8 mouse cellular contexts compared by ENCODE assay signal in the genomic region with DNA sequence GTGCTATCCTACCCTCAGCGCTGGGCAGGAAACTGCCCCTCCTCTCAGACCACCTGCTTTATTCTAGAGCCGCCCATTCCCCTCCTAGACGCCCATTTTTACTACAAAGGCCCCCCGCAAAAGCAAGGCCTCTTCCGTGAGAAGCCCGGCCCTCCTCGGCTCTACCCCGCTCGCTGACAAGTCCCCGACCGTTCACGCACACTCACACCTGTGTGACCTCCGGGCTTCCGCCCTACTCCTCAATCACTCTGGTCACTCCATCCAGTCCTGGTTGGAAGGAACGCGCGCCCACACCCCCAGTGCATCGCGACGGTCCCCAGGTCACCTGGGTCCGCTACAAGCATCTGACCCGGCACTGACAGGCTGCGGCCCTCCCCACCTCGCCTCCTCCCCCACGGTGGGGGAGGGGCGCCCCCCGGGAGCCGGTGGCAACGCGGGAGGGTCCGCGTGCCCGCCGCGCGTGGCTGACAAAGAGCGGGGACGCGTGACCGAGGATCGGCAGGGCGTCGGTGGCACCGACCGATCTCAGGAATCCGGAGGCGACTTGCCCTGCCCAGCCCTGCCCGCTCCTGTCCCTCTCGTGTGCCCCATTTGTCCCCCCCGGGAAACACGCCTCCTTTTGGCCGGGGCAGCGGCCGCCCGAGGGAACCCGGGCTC. TPM values are rescaled to one million over a fixed set of nuclear protein-coding genes. Genes with fewer than 3 reads are reported as not detected.
DNase-seq lines count a peak whose midpoint lies in the region; ATAC-seq and TF ChIP-seq lines count a peak whose summit lies in the region.

No protein-coding gene starts in this region.

- H3K4me3 ChIP-seq in left cerebral cortex, adult 2 months, result peak overlapping the region; percentile 77
- H3K4me3 ChIP-seq in hindbrain, embryonic 10.5 days, result peak overlapping the region; percentile 74
- H3K4me3 ChIP-seq in liver, embryonic 16.5 days (ENCODE audit: low read depth, low read length), result peak overlapping the region; percentile 61

- DNase-seq in left cerebral cortex, adult 2 months (ENCODE audit: extremely low spot score in 1 of 2, low spot score in 2 of 2), result no peak
- DNase-seq in left cerebral cortex, adult 8-10 months (ENCODE audit: low spot score in 2 of 2), result no peak
- peak; percentile 53 for DNase-seq in adrenal gland, postnatal 10 days
- DNase-seq in embryo, embryonic 11 days, result peak; percentile 46
- DNase-seq in hindbrain, embryonic 10.5 days (ENCODE audit: low spot score), result peak; percentile 38
- peak; percentile 57 for DNase-seq in testis, postnatal 10 days (ENCODE audit: low spot score)
- no peak for DNase-seq in layer of hippocampus, adult 9-11 months

- TF ChIP-seq CTCF in left cerebral cortex, adult 2 months (IDR thresholded peaks at IDR 0.05), result no peak

- H3K36me3 ChIP-seq in hindbrain, embryonic 10.5 days, result peaks cover 13% of the 10 kb centered on the region
- H3K36me3 ChIP-seq in liver, embryonic 16.5 days (ENCODE audit: control insufficient read depth, insufficient read depth), result no peaks in the 10 kb centered on the region

- peak overlapping the region; percentile 73 for H3K4me2 ChIP-seq in liver, embryonic 16.5 days (ENCODE audit: low read depth, low read length)

- H3K9me3 ChIP-seq in hindbrain, embryonic 10.5 days, result no peaks in the 10 kb centered on the region
- no peaks in the 10 kb centered on the region for H3K9me3 ChIP-seq in liver, embryonic 16.5 days (replicated peaks; ENCODE audit: control insufficient read depth, low read length)

- under 1% methylated on average over 55 of the region's 56 CpGs for WGBS in hindbrain, embryonic 10.5 days
- WGBS in liver, embryonic 16.5 days (ENCODE audit: insufficient replicate concordance), result 3% methylated on average over 39 of the region's 56 CpGs

- ATAC-seq in liver, embryonic 16.5 days (ENCODE audit: low read depth), result no peak

- H3K4me1 ChIP-seq in hindbrain, embryonic 10.5 days (replicated peaks), result peaks cover 26% of the 10 kb centered on the region
- H3K4me1 ChIP-seq in liver, embryonic 16.5 days (ENCODE audit: control insufficient read depth, low read depth, low read length), result no peaks in the 10 kb centered on the region

- H3K9ac ChIP-seq in liver, embryonic 16.5 days (ENCODE audit: low read depth, low read length), result peak overlapping the region; percentile 37; the same call in 1 of the 2 replicates

- peaks cover 27% of the 10 kb centered on the region for H3K27me3 ChIP-seq in hindbrain, embryonic 10.5 days (ENCODE audit: insufficient read depth, poor library complexity, severe bottlenecking)
- peaks cover 42% of the 10 kb centered on the region for H3K27me3 ChIP-seq in liver, embryonic 16.5 days (ENCODE audit: control insufficient read depth, insufficient read depth, low read depth, low read length)

- peak overlapping the region; percentile 96 for H3K27ac ChIP-seq in left cerebral cortex, adult 2 months
- H3K27ac ChIP-seq in hindbrain, embryonic 10.5 days, result peak overlapping the region; percentile 88
- no peak overlapping the region; the same call in 1 of the 2 replicates for H3K27ac ChIP-seq in liver, embryonic 16.5 days (ENCODE audit: low read length)

- intact Hi-C loops in left cerebral cortex, adult 2 months (cut with DNase I), result loop anchor here (2.0 to 5.0 kb wide), 2 partner anchors 32 to 216 kb away; a partner anchor contains a TSS

RNA-seq across cellular contexts. Expression of a gene that starts 2.3 kb away (rescaled TPM):
- 100 to 1,000 TPM; 242 to 255 TPM for total RNA-seq in left cerebral cortex, adult 2 months (2021)
- 100 to 1,000 TPM; 214 to 262 (median 235) TPM for total RNA-seq in left cerebral cortex, adult 8-10 months (2022)
- 100 to 1,000 TPM; 170 to 248 TPM for total RNA-seq in adrenal gland, postnatal 10 days (2021)
- 36.5 and 42.3 TPM in 2 replicates for polyA plus RNA-seq in hindbrain, embryonic 10.5 days (2016; fragmentation: Nextera tagmentation; extraction: Ambion mirVana)
- polyA plus RNA-seq in liver, embryonic 16.5 days (2015; fragmentation: Nextera tagmentation; extraction: Ambion mirVana), result 8.1 and 8.3 TPM in 2 replicates

RNA-seq across cellular contexts. Expression of a gene that starts 31.5 kb away (rescaled TPM):
- 100 to 1,000 TPM; 184 to 196 TPM for total RNA-seq in left cerebral cortex, adult 2 months (2021)
- 100 to 1,000 TPM; 156 to 202 (median 174) TPM for total RNA-seq in left cerebral cortex, adult 8-10 months (2022)
- 100 to 1,000 TPM; 371 to 393 TPM for total RNA-seq in adrenal gland, postnatal 10 days (2021)
- 349 and 378 TPM in 2 replicates for polyA plus RNA-seq in hindbrain, embryonic 10.5 days (2016; fragmentation: Nextera tagmentation; extraction: Ambion mirVana)
- 135 and 139 TPM in 2 replicates for polyA plus RNA-seq in liver, embryonic 16.5 days (2015; fragmentation: Nextera tagmentation; extraction: Ambion mirVana)

Comparison
In these comparisons a context has a peak if more than half of its experiments do, and no peak if none do; other contexts are left out.
1. DNase-seq: peak in adrenal gland, postnatal 10 days (single experiment), embryo, embryonic 11 days (single experiment), hindbrain, embryonic 10.5 days (single experiment) and testis, postnatal 10 days (single experiment); none in left cerebral cortex, adult 2 months (0 of 2), left cerebral cortex, adult 8-10 months (0 of 2) and layer of hippocampus, adult 9-11 months (single experiment).
2. Peak in every context shown above with its lines, with median percentiles within 50 percentile points of each other: H3K4me3 ChIP-seq.